Mouse (Mus musculus) heart, postnatal 25 days (tissue): ENCODE results near the gene Zfp114. TPM values are rescaled to one million over a fixed set of nuclear protein-coding genes. Genes with fewer than 3 reads are reported as not detected.

Source experiments
- DNase-seq: peaks from one replicate; pipeline ENCODE4 v3.0.0; 2022; ENCODE audit warnings: low spot score
- intact Hi-C: fragments of 180-260 bp; cut with DNase I; formaldehyde crosslinking; loops from one replicate; pipeline ENCODE4 v1.15.1; 2025
- total RNA-seq, 2 experiments: library from RNA; stranded (reverse); gene quantifications; 2 replicates each; pipeline ENCODE4 v1.2.3; 2021

The Zfp114 gene
- under 1 TPM; 0.14 to 0.44 TPM for total RNA-seq

GRCm38 (mm10) chr7:24174618-24175336 is at the start of gene Zfp114:
Zfp114 (plus strand) TSS chr7:24175060.
- intact Hi-C loops = no loop called here
- DNase-seq = no peak

- no peak for DNase-seq
- intact Hi-C loops = loop anchor here (1.0 to 5.0 kb wide), 5 partner anchors 20 to 184 kb away; partner anchors contain the start of genes Zfp180 and Zfp94
These were observed 41.4 kb upstream of the Zfp114 start for GRCm38 (mm10) chr7:24133425-24133995.

- intact Hi-C loops = loop anchor here (1.0 to 5.0 kb wide), 6 partner anchors 21 to 183 kb away; partner anchors contain the start of genes Zfp108, Zfp180 and Zfp94
- DNase-seq = peak; percentile 78
These were observed 40.6 kb upstream of the Zfp114 start, which contains the start of gene Zfp235 for GRCm38 (mm10) chr7:24133996-24134828. Zfp235 (plus strand) TSS chr7:24134169.

GRCm38 (mm10) chr7:24142566-24142965 is 32.3 kb upstream of the Zfp114 start:
- intact Hi-C loops = no loop called here
- no peak for DNase-seq

GRCm38 (mm10) chr7:24153272-24153671 is 21.6 kb upstream of the Zfp114 start:
- intact Hi-C loops = no loop called here
- no peak for DNase-seq

- DNase-seq = no peak
- intact Hi-C loops = no loop called here
These were observed 2.7 kb upstream of the Zfp114 start for GRCm38 (mm10) chr7:24172191-24172590.

- no peak for DNase-seq
- intact Hi-C loops = no loop called here
These were observed 464 bp downstream of the Zfp114 start for GRCm38 (mm10) chr7:24175337-24175711.

GRCm38 (mm10) chr7:24187611-24188010 is 12.8 kb downstream of the Zfp114 start:
- DNase-seq = no peak
- intact Hi-C loops = no loop called here

GRCm38 (mm10) chr7:24188901-24189570 is 14.2 kb downstream of the Zfp114 start:
- intact Hi-C loops = no loop called here
- no peak for DNase-seq

GRCm38 (mm10) chr7:24189571-24189944 is 14.7 kb downstream of the Zfp114 start:
- intact Hi-C loops = no loop called here
- DNase-seq = no peak

- intact Hi-C loops = no loop called here
- no peak for DNase-seq
These were observed 16.5 kb downstream of the Zfp114 start for GRCm38 (mm10) chr7:24191361-24191760.

GRCm38 (mm10) chr7:24193157-24193556 is 18.3 kb downstream of the Zfp114 start:
- DNase-seq = no peak
- intact Hi-C loops = no loop called here

- intact Hi-C loops = no loop called here
- no peak for DNase-seq
These were observed 22.1 kb downstream of the Zfp114 start for GRCm38 (mm10) chr7:24196961-24197360.

GRCm38 (mm10) chr7:24207488-24208261 is 32.8 kb downstream of the Zfp114 start:
- intact Hi-C loops = loop anchor here (5.0 kb wide), 4 partner anchors 50 to 110 kb away; partner anchors contain the start of genes Zfp112, Zfp235 and Zfp94
- DNase-seq = peak; percentile 40

GRCm38 (mm10) chr7:24208282-24208886 is 33.5 kb downstream of the Zfp114 start:
- intact Hi-C loops = loop anchor here (5.0 kb wide), 4 partner anchors 49 to 109 kb away; partner anchors contain the start of genes Zfp112, Zfp235 and Zfp94
- no peak for DNase-seq

GRCm38 (mm10) chr7:24210296-24210695 is 35.4 kb downstream of the Zfp114 start:
- intact Hi-C loops = no loop called here
- DNase-seq = no peak

- no peak for DNase-seq
- intact Hi-C loops = no loop called here
These were observed 36.5 kb downstream of the Zfp114 start, which contains the start of gene Zfp111 for GRCm38 (mm10) chr7:24211343-24211742. Zfp111 (minus strand) TSS chr7:24211443.
